Mouse (Mus musculus): ENCODE measurements at regions not wholly inside any gene's neighbourhood (a gene's known extent, or its start where the extent isn't known, plus 50 kb on each side); places are given as distances from the start of the nearest gene placed in this dataset.

GRCm38 (mm10) chr7:139741246-139741903 is 57.8 kb upstream of the Cfap46 start:
- peak; percentile 54 for DNase-seq

DNA sequence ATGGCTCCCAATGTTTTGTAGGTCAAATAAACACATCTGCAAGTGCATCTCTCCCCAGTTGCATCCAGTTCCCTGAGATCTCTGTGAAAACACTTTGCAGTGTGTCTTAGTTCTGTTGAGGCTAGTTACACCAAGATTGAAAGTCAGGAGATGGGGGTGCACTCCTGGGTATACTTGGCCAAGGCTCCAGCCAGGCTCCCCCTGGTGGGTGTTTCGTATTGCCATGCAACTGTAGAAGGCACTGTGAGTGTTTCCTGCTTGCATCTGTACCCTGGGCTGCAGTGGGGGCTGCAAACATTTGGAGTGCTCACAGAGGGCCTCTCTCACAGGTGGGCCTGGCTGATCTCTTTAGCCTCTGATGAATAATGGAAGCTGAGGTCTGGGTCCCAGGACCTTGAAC is 63.2 kb upstream of the Cfap46 start:
- no peak for DNase-seq

DNA sequence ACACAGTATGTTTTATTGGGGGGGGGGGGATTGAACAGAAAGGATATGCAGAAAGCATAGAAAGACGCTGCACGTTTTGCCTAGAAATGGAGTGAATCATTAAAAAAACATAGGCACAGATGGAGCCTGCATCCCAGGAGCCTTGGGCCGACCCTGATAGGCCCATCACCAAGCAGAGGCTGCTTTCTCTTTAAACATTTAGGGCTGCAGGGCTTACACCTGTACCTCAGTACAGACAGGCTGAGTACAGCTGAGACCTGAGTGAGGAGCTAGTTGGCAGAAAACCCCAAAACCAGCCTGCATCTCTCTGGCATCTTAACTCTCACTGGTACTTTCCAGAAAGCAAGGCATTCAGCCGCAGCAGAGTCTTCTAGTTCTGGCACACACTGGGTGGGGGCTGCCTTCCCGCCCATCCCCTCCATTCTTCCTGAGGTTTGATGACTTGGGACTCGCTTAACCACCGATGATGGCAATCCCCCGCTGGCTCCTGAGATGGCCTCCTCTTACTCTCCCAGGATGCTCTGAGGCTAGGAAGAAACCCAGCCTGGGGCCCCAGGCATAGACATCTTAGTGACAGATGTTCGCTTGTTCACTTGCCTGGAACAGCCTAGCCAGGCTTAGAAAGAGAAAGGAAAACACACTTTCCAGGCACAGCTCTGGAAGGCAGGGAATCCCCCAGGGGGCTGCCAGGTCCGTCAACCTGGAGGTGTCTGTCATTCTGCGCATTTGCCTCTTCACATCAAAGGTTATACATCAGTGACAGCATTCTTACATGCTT is 63.9 kb upstream of the Cfap46 start:
- no peak for DNase-seq

DNA sequence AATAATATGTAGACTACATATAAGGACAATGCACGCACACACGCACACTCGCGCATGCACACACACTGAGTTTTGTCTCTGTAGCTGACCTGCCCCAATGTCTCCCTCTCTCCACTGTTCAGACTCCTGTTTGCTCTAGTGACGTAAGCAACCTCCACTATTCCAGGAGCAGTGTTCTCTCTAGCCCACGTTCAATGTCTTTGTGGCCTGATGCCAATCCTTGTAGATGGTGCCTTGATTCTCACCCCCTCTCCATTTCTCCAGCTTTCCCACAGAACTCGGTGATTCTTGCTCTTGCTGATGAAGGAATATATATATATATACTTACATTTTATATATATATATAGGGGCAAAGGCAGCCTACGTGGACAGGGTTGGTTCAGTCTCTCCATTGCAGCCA is 71.4 kb upstream of the Cfap46 start:
- DNase-seq: no peak

GRCm38 (mm10) chr7:139762522-139762921 is 71.5 kb upstream of the Adgra1 start:
- DNase-seq: no peak

DNA sequence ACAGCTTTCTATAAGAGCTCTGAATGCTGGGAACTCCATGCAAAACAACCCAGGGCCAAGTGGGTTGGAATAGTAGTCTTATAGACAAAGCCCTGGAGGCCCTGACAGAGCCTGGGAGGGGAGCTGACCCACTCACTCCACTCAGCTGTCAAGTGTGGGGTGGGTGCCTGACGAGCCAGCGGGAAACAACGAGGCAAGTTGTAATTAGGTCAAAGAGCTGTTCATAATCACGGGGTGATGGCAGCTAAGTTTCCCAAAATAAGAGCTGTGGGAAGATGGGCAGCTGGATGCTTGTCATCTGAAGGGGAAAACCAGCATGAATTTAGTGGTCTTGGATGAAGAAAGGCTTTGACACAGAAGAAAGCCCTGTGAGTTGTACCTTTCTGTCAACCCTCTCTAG is 70.7 kb upstream of the Adgra1 start:
- DNase-seq: no peak

GRCm38 (mm10) chr7:139766296-139766695 is 67.7 kb upstream of the Adgra1 start:
- DNase-seq: no peak

DNA sequence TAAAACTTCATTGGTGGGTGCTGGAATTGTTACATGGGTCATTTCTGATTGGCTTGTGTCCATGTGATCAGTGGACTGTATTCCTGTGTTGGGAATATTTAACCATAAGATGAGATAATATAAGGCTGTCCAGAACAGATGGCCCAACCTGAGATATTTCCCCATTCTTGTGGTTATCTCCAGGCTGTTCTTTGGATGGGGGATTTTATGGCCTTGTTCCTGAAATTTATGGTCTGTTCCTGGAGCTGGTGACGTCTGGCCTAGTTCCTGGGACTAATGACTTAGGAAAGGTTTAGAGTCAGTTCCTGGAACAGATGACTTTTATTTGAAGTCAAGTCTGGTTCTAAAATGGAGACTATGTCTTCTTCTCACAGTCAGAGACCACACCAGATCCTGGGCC is 64.8 kb upstream of the Adgra1 start:
- no peak for DNase-seq

DNA sequence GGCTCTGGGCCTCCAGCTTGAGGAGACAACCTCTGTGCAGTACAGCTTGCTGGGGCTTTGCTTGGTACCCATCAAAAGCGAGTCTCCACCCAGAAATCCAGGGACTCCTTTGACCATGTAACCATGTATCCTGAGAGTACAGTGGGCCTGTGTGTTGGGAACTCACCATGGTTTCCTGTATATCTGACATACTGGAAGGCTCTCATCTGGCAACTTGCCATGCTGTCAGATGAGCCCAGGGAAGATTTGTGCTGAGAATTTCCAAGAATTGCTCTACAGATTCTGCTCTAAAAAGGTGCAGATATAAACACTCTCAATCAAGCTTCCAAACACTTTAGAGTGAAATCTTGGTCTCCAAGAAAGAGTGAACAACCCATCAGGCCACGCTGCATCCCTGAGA is 56.7 kb upstream of the Adgra1 start:
- DNase-seq: no peak

GRCm38 (mm10) chr7:139779876-139780275 is 54.1 kb upstream of the Adgra1 start:
- DNase-seq: no peak

DNA sequence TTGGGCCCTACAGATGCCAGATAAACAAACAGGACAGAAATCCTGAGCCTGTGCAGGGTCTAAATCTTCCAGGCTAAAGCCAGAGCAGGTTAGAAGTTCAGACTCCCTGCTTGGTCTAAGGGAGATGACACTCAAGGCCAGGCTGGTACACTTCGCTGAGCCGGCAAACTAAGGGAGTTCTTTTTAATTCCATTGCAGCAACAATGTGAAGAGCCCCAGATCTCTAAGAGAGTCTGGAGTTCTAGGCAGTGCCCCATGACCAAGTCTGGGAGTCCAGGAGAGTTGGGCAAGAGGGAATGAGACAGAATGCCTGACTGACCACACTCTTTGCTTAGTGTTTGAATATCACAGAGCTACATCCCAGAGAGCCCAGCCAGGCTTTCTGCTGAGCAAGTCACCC is 52.5 kb upstream of the Adgra1 start:
- no peak for DNase-seq

Data from right cerebral cortex, postnatal 25 days (tissue).